Mouse (Mus musculus): Measurements from ENCODE around the gene Oas1g. TPM values are rescaled to one million over a fixed set of nuclear protein-coding genes. Genes with fewer than 3 reads are reported as not detected.
"Not testable (repeated sequence)": the region's sequence is repeated elsewhere in the genome, so short reads cannot be mapped to it uniquely, and the experiment has no call there.

Oas1g gene
- total and polyA plus RNA-seq, 3 experiments: 0.19 TPM; not detected in 2

DNA sequence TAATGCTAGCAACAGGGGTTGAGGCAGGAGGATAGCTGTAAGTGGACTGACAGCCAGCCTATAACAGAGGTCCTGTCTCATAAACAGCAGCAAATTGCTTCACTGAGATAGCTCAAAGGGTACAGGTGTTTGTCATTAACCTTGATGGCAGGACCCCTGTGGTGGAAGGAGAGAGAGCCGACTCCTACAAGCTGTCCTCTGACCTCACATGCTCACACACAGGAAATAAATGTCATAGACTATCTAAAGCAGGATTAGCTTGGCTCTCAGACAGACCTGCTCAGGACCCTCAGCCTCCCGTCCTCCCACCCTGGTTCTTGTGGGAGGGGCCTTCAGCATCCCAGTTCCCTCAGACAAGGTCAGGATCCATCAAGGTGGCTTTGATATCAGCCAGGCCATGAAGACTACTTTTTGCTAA lies 4.8 kb upstream of the Oas1g start:
- TF ChIP-seq ETS1 (conservative IDR thresholded peaks at IDR 0.05; ENCODE audit: low read depth, low read length) (no peak), MAFK (IDR thresholded peaks at IDR 0.05; ENCODE audit: insufficient replicate concordance, low read length) (no peak), ZKSCAN1 (IDR thresholded peaks at IDR 0.05; ENCODE audit: borderline replicate concordance, low read depth, low read length) (no peak), CHD1 (IDR thresholded peaks at IDR 0.05; ENCODE audit: low read depth, low read length) (no peak)
- H3K4me2 ChIP-seq (ENCODE audit: insufficient read depth, low read depth, poor library complexity, severe bottlenecking): no peak overlapping the region
- in situ Hi-C loops (cut with MboI; ENCODE audit: low pct_ligation_motif_present, low pct_unique_long_range_greater_than_20kb, low sequenced_read_pairs) (no loop called here), dilution Hi-C loops (cut with MboI; ENCODE audit: extremely low pct_ligation_motif_present, extremely low pct_unique_long_range_greater_than_20kb, low sequenced_read_pairs) (no loop called here)
- no peaks in the 10 kb centered on the region for H3K79me2 ChIP-seq (replicated peaks; ENCODE audit: control insufficient read depth, extremely low read depth, insufficient read depth, poor library complexity, severe bottlenecking)
- no peak overlapping the region for H3K4me3 ChIP-seq (replicated peaks in 1 of 3; ENCODE audit: low read depth in 2 of 3, low read length in 2 of 3, poor library complexity in 1 of 3)
- no peak overlapping the region for H3K9ac ChIP-seq (ENCODE audit: insufficient read depth, low read depth)
- DNase-seq (ENCODE audit: extremely low read depth): no peak
- no peaks in the 10 kb centered on the region for H3K27me3 ChIP-seq (replicated peaks)
- no peaks in the 10 kb centered on the region for H3K4me1 ChIP-seq (ENCODE audit: control insufficient read depth in 1 of 2, insufficient read depth in 2 of 2)
- H3K27ac ChIP-seq (ENCODE audit: insufficient read depth, low read depth): no peak overlapping the region
- peaks cover 8% of the 10 kb centered on the region for H3K9me3 ChIP-seq (replicated peaks; ENCODE audit: low read length)
- no peaks in the 10 kb centered on the region for H3K36me3 ChIP-seq (replicated peaks in 1 of 2; ENCODE audit: control insufficient read depth in 1 of 2, insufficient read depth in 1 of 2, low read length in 1 of 2)

DNA sequence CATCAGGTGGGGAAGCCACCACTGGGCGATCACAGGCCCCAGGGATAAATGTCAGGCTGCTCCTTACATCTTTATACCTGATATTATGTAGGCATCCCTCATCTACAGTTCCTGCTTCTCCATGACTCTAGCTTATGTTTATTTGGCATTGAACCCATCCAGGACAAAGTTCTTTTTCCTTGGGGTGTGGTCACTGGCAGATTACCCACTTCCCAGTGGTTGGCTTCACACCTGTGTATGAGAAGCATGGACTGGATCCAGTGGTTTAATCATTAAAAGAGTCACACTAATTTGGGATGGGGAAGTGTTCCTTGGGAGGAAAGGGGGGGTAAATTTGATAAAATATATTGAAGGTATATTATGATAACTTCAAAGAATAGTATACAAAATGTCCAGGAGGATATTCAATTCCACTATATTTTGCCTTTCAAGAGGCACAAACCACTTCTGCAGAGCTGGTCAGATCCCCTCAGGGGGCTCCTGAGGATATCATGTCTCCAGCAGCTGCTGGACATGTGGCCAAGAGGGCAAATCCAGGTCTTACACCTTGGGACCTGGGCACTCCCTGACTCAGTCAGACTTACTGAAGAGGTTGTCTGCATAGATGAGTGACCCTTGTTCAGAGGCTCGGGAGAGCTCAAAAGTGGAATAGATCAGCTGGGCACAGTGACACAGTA lies 4.3 kb upstream of the Oas1g start:
- DNase-seq (ENCODE audit: extremely low read depth); H3K4me2 ChIP-seq (ENCODE audit: insufficient read depth, low read depth, poor library complexity, severe bottlenecking); H3K4me3 ChIP-seq (replicated peaks in 1 of 3; ENCODE audit: low read depth in 2 of 3, low read length in 2 of 3, poor library complexity in 1 of 3); in situ Hi-C loops (cut with MboI; ENCODE audit: low pct_ligation_motif_present, low pct_unique_long_range_greater_than_20kb, low sequenced_read_pairs); H3K9ac ChIP-seq (ENCODE audit: insufficient read depth, low read depth); H3K79me2 ChIP-seq (replicated peaks; ENCODE audit: control insufficient read depth, extremely low read depth, insufficient read depth, poor library complexity, severe bottlenecking); H3K27me3 ChIP-seq (replicated peaks); H3K9me3 ChIP-seq (replicated peaks; ENCODE audit: low read length); dilution Hi-C loops (cut with MboI; ENCODE audit: extremely low pct_ligation_motif_present, extremely low pct_unique_long_range_greater_than_20kb, low sequenced_read_pairs); H3K27ac ChIP-seq (ENCODE audit: insufficient read depth, low read depth); H3K36me3 ChIP-seq (replicated peaks in 1 of 2; ENCODE audit: control insufficient read depth in 1 of 2, insufficient read depth in 1 of 2, low read length in 1 of 2); H3K4me1 ChIP-seq (ENCODE audit: control insufficient read depth in 1 of 2, insufficient read depth in 2 of 2): not testable (repeated sequence)

DNA sequence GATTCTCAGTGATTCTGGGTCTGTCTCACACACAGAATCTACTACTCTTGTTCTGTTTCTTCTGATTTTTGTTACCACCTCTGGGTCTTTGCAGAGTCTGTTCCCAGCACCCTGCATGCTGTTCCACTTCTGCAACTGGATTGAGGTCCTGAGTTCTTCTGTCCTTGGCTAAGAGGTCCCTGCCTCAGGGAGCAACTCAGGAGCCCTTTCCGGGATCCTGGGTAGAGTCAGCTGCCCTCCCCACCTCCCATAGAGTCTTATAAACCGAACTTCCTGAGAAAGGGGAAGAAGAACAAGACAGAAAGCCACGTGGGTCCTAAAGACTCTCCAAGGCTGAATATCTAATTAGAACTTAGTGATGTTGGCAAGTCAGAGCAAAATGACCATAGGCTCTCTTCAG lies 3.6 kb upstream of the Oas1g start:
- DNase-seq (ENCODE audit: extremely low read depth): no peak
- Histone ChIP-seq H3K36me3 (replicated peaks in 1 of 2; ENCODE audit: control insufficient read depth in 1 of 2, insufficient read depth in 1 of 2, low read length in 1 of 2) (no peaks in the 10 kb centered on the region), H3K4me3 (replicated peaks in 1 of 3; ENCODE audit: low read depth in 2 of 3, low read length in 2 of 3, poor library complexity in 1 of 3) (no peak overlapping the region), H3K9me3 (replicated peaks; ENCODE audit: low read length) (peaks cover 8% of the 10 kb centered on the region), H3K9ac (ENCODE audit: insufficient read depth, low read depth) (no peak overlapping the region), H3K27me3 (replicated peaks) (peaks cover 4% of the 10 kb centered on the region), H3K4me2 (ENCODE audit: insufficient read depth, low read depth, poor library complexity, severe bottlenecking) (no peak overlapping the region), H3K79me2 (replicated peaks; ENCODE audit: control insufficient read depth, extremely low read depth, insufficient read depth, poor library complexity, severe bottlenecking) (no peaks in the 10 kb centered on the region), H3K27ac (ENCODE audit: insufficient read depth, low read depth) (no peak overlapping the region), H3K4me1 (ENCODE audit: control insufficient read depth in 1 of 2, insufficient read depth in 2 of 2) (no peaks in the 10 kb centered on the region)
- in situ Hi-C loops (cut with MboI; ENCODE audit: low pct_ligation_motif_present, low pct_unique_long_range_greater_than_20kb, low sequenced_read_pairs) (no loop called here), dilution Hi-C loops (cut with MboI; ENCODE audit: extremely low pct_ligation_motif_present, extremely low pct_unique_long_range_greater_than_20kb, low sequenced_read_pairs) (no loop called here)
- TF ChIP-seq NRF1 (IDR thresholded peaks at IDR 0.05; ENCODE audit: low read depth, low read length) (no peak), MYC (IDR thresholded peaks at IDR 0.05; ENCODE audit: low read depth, low read length) (no peak), MEF2A (IDR thresholded peaks at IDR 0.05; ENCODE audit: borderline replicate concordance, low read depth, low read length) (no peak), ZKSCAN1 (IDR thresholded peaks at IDR 0.05; ENCODE audit: borderline replicate concordance, low read depth, low read length) (no peak), E2F4 (IDR thresholded peaks at IDR 0.05; ENCODE audit: insufficient replicate concordance, low read depth, low read length) (no peak), ZMIZ1 (IDR thresholded peaks at IDR 0.05; ENCODE audit: low read depth, low read length) (no peak), MAX (IDR thresholded peaks at IDR 0.05; ENCODE audit: low read length) (no peak), SMC3 (IDR thresholded peaks at IDR 0.05; ENCODE audit: low read depth, low read length) (no peak), JUND (conservative IDR thresholded peaks at IDR 0.05; ENCODE audit: low read depth, low read length) (no peak), CTCF (conservative IDR thresholded peaks at IDR 0.05 in 1 of 2, IDR thresholded peaks at IDR 0.05 in 1 of 2; ENCODE audit: low read depth in 2 of 2, low read length in 2 of 2) (no peak), RAD21 (IDR thresholded peaks at IDR 0.05; ENCODE audit: low read depth, low read length) (no peak), KAT2A (IDR thresholded peaks at IDR 0.05; ENCODE audit: insufficient replicate concordance, low read length) (no peak), JUN (IDR thresholded peaks at IDR 0.05; ENCODE audit: insufficient read depth, low read depth, low read length) (no peak), MAFK (IDR thresholded peaks at IDR 0.05; ENCODE audit: insufficient replicate concordance, low read length) (no peak), ETS1 (conservative IDR thresholded peaks at IDR 0.05; ENCODE audit: low read depth, low read length) (no peak), UBTF (IDR thresholded peaks at IDR 0.05; ENCODE audit: low read depth, low read length) (no peak), ZNF384 (IDR thresholded peaks at IDR 0.05; ENCODE audit: low read depth, low read length) (no peak), MXI1 (IDR thresholded peaks at IDR 0.05; ENCODE audit: low read depth, low read length) (no peak)
